Mouse (Mus musculus) midbrain, postnatal 0 days (tissue): Measurements from ENCODE around the gene Nxph4. TPM values are rescaled to one million over a fixed set of nuclear protein-coding genes. Genes with fewer than 3 reads are reported as not detected.
A peak's percentile ranks its signal among the peaks of the same experiment; 100 is the strongest.

Experiments used
- ATAC-seq: fragments of 200-750 bp; cut with Nextera tagmentation; 2 replicates; pipeline ENCODE4 v1.8.0; 2017; ENCODE audit warnings: moderate number of reproducible peaks, mild to moderate bottlenecking, moderate TSS enrichment, moderate library complexity; ENCODE audit not compliant: low FRiP score
- DNase-seq: peaks from one replicate; pipeline ENCODE4 v3.0.0-alpha.2; 2015; ENCODE audit warnings: low spot score
- H3K27ac ChIP-seq: fragments of 300-500 bp; sonication (generic); 2 replicates; pipeline ENCODE4 v1.5.1; 2014; ENCODE audit warnings: low read depth, mild to moderate bottlenecking, low read length, mixed read lengths
- H3K27me3 ChIP-seq: fragments of 300-500 bp; sonication (generic); 2 replicates; pipeline ENCODE4 v1.6.1; 2014; ENCODE audit warnings: low read length, control low read depth, mixed read lengths; ENCODE audit not compliant: insufficient read depth
- H3K36me3 ChIP-seq: fragments of 300-500 bp; sonication (generic); 2 replicates; pipeline ENCODE4 v1.6.1; 2014; ENCODE audit warnings: low read length, control low read depth, mixed read lengths; ENCODE audit not compliant: insufficient read depth
- H3K4me1 ChIP-seq: fragments of 300-500 bp; sonication (generic); 2 replicates; pipeline ENCODE4 v1.6.1; 2014; ENCODE audit warnings: mild to moderate bottlenecking, control low read depth, antibody characterized with exemption, low read length, mixed read lengths; ENCODE audit not compliant: insufficient read depth
- H3K4me2 ChIP-seq: fragments of 300-500 bp; sonication (generic); 2 replicates; pipeline ENCODE4 v1.6.1; 2014; ENCODE audit warnings: low read depth, mild to moderate bottlenecking, low read length, mixed read lengths; ENCODE audit not compliant: poor library complexity, severe bottlenecking
- H3K4me3 ChIP-seq: fragments of 300-500 bp; sonication (generic); 2 replicates; pipeline ENCODE4 v1.5.1; 2014; ENCODE audit warnings: low read depth, mild to moderate bottlenecking, low read length, moderate library complexity
- H3K9ac ChIP-seq: fragments of 300-500 bp; sonication (generic); replicated peaks from 2 replicates; pipeline ENCODE4 v1.6.1; 2014; ENCODE audit warnings: mild to moderate bottlenecking, low read length, moderate library complexity, mixed read lengths; ENCODE audit not compliant: poor library complexity, severe bottlenecking
- H3K9me3 ChIP-seq: fragments of 300-500 bp; sonication (generic); 2 replicates; pipeline ENCODE4 v1.6.1; 2016; ENCODE audit warnings: low read length, control low read depth
- CTCF ChIP-seq: IDR thresholded peaks from 2 replicates; pipeline ENCODE4 v1.5.1; 2016; ENCODE audit warnings: antibody characterized with exemption, mild to moderate bottlenecking
- WGBS: fragments of 180-500 bp; shearing (Covaris S2); extraction: QIAGEN DNeasy Blood & Tissue Kit; methylation state at CpG from one replicate; pipeline ENCODE4 v1.1.7; 2014; 5-methylcytosine and 5-hydroxymethylcytosine counted together
- polyA plus RNA-seq: library from polyadenylated mRNA; unstranded; fragments of >200 nt; fragmentation: Nextera tagmentation; extraction: Ambion mirVana; gene quantifications from 2 replicates; pipeline ENCODE4 v1.2.1, GENCODE M21; 2015
- total RNA-seq: library from RNA; depleted of rRNA; stranded (reverse); fragments of >200 nt; gene quantifications from 2 replicates; pipeline ENCODE4 v1.2.3, GENCODE M21; 2014

The Nxph4 gene
- total and polyA plus RNA-seq, 2 experiments from 2014 or later = 22.6 to 68.9 TPM

DNA sequence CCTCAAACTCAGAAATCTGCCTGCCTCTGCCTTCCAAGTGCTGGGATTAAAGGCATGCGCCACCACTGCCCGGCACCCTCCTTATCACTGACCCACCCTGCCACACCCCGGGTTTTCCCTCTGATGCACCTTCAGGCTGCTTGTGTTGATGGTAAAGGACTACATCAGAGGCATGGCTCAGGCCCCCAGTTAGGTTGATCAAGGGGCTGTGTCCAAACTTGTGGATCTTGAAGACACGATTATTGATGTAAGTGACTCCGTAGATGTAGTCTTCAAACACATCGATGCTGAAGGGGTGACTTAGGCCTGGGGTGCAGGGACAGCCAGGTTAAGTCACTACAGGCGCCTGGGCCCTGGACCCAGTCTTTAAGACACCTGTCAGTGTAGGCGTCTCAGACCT lies 7.2 kb upstream of the Nxph4 start:
- no peak for ATAC-seq

DNA sequence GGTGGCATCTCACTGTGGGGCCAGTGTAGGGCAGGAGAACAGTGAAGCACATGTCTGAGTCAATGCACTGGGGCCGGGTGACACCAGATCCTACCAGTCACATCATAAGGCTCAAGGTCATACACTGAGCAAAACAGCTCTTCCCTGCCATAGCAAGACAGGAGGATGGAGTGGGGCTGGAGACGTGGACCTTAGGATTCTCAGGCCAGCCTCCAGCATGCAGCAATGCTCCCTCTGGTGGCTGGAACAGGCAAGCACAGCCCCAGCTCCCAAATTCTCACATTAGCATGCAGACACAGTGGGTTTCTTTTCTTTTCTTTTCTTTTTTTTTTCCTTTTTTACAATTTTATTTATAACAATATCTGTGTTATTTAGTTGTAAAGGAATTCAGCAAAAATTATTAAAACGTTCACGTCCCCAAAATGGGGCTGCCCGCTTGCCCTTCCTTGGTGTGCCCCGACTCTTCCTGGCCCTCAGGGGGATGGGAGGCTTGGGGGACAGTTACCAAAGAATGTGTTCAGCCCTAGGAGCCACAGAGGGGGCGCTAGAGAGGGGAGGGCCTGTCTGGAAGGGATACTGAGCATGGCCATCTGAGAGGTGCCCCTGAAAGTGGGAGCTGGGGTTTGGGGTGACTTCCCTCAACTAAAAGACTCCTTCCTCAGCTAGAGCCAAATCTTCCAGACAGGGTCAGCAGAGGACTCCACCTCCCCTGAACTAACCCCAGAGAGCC lies 3.7 kb upstream of the Nxph4 start:
- Histone ChIP-seq H3K4me2 (no peak overlapping the region), H3K4me3 (no peak overlapping the region), H3K9ac (no peak overlapping the region), H3K4me1 (peaks cover 7% of the 10 kb centered on the region; the same call in 1 of the 2 replicates), H3K36me3 (peaks cover 46% of the 10 kb centered on the region), H3K9me3 (no peaks in the 10 kb centered on the region), H3K27me3 (0 out of 2 replicates have a peak, but pooled peaks cover 4% of the 10 kb centered on the region), H3K27ac (peak overlapping the region; percentile 32; the same call in 1 of the 2 replicates)
- ATAC-seq (no peak), DNase-seq (peak; percentile 88)
- 22% methylated on average over 7 of the region's 7 CpGs for WGBS
- peak; percentile 95 for TF ChIP-seq CTCF

More for the DNA sequence above, 7.2 kb upstream of the Nxph4 start:
- Histone ChIP-seq H3K36me3 (peaks cover 77% of the 10 kb centered on the region), H3K4me3 (no peak overlapping the region), H3K27me3 (no peaks in the 10 kb centered on the region), H3K27ac (no peak overlapping the region), H3K9me3 (no peaks in the 10 kb centered on the region), H3K9ac (no peak overlapping the region), H3K4me2 (no peak overlapping the region), H3K4me1 (peaks cover 1% of the 10 kb centered on the region; the same call in 1 of the 2 replicates)
- 96% methylated on average over 8 of the region's 8 CpGs for WGBS
- DNase-seq = no peak
- no peak for TF ChIP-seq CTCF

DNA sequence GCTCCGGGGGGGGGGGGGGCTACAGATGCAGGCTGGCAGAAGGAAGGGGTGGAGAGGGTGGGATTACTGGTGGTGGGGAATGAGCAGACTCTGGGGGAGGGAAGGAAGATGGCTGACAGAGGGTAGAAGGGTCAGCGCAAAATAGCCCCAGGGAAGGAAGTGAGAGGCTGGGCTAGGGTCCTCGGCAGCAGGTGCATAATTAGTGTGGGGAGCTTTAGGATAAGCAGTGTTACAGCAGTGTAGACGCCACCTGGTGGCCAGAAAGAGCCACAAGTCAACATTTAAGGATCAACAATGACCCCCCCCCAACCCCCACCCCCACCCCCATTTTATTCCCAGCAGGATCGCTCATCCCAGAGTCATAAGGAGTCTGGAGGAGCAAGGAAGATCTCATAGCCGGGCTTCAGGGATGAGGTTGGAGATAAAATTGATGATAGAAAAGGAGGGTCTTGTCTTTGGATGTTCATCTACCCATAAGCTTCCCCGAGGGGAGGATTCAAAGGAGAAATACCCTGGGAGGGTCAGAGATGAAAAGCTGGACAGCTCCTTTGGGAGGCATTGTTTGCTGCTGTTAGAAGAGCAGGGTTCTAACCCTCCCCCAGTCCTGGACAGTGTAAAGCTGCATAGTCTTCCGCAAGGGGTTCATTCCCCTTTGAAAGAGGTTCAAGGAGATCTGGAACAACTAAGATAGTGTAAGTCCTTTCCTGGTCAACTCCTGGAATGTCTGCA lies 2.4 kb upstream of the Nxph4 start:
- Histone ChIP-seq H3K27me3 (0 out of 2 replicates have a peak, but pooled peaks cover 4% of the 10 kb centered on the region), H3K36me3 (peaks cover 34% of the 10 kb centered on the region), H3K9me3 (no peaks in the 10 kb centered on the region), H3K9ac (no peak overlapping the region), H3K4me3 (no peak overlapping the region), H3K4me1 (peaks cover 7% of the 10 kb centered on the region; the same call in 1 of the 2 replicates), H3K27ac (no peak overlapping the region), H3K4me2 (peak overlapping the region; percentile 12; the same call in 1 of the 2 replicates)
- 14% methylated on average over 8 of the region's 8 CpGs for WGBS
- ATAC-seq = no peak
- DNase-seq = peak; percentile 87
- TF ChIP-seq CTCF = peak; percentile 70

DNA sequence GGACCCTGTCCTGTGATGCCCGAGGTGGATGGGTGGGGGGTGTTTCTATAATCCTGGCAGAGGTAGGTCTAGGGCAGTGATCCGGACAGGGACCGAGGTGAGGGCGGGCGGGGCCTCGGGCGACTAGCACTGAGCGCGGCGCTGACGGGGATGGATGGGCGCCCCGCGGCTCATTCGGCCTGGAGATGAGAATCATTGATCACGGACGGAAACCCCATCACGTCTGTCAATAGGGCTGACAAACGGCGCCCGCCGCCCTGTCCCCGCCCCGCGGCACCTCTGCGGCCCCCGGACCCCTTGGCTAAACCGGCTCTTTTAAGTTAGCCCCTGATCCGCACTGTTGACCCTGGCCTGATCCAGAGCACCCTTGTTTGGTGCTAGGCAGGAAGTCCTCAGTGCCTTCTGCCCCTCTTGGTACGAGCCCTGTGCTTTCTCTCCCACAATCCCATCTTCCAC lies 598 bp upstream of the Nxph4 start:
- no peak for DNase-seq
- Histone ChIP-seq H3K9me3 (no peaks in the 10 kb centered on the region), H3K36me3 (peaks cover 18% of the 10 kb centered on the region), H3K27me3 (0 out of 2 replicates have a peak, but pooled peaks cover 10% of the 10 kb centered on the region), H3K4me3 (peak overlapping the region; percentile 59), H3K4me2 (peak overlapping the region; percentile 91), H3K27ac (peak overlapping the region; percentile 38; the same call in 1 of the 2 replicates), H3K4me1 (peaks cover 11% of the 10 kb centered on the region; the same call in 1 of the 2 replicates), H3K9ac (peak overlapping the region; percentile 60; the same call in 1 of the 2 replicates)
- 3% methylated on average over 26 of the region's 30 CpGs for WGBS
- TF ChIP-seq CTCF = no peak
- 0 out of 2 replicates have a peak, but pooled peaks have one; percentile 2 for ATAC-seq

DNA sequence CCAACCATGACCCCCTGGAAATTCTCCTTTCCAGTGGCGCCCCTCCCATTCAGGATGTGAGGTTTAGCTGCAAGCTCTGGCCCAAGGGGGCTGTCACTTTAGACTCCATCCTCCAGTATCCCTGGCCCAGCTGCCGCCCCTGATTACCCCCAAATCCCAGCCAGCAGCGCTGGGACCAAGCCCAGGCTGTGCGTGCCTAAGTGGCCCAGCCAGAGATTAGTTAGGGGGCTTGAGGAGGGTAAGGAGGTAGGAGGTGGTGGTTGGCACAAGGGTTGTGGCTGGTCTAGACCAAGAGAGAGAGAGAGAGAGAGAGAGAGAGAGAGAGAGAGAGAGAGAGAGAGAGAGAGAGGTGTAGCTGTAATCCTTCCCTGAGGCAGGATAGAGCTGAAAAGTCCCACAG lies 2.8 kb downstream of the Nxph4 start:
- H3K9me3 ChIP-seq = no peaks in the 10 kb centered on the region
- peak overlapping the region; percentile 91 for H3K4me2 ChIP-seq
- DNase-seq = no peak
- 18% methylated on average over 4 of the region's 4 CpGs for whole genome bisulfite sequencing
- H3K27ac ChIP-seq = 0 out of 2 replicates have a peak overlapping the region, but pooled peaks have one; percentile 38
- H3K27me3 ChIP-seq = peaks cover 10% of the 10 kb centered on the region; the same call in 1 of the 2 replicates
- no peak for ATAC-seq
- peak overlapping the region; percentile 32; the same call in 1 of the 2 replicates for H3K4me3 ChIP-seq
- H3K9ac ChIP-seq = no peak overlapping the region
- H3K4me1 ChIP-seq = peaks cover 14% of the 10 kb centered on the region
- H3K36me3 ChIP-seq = no peaks in the 10 kb centered on the region
- TF ChIP-seq CTCF = no peak
